Mouse (Mus musculus) ES-E14 (cell line): ENCODE measurements around the gene Dlst. TPM values are rescaled to one million over a fixed set of nuclear protein-coding genes. Genes with fewer than 3 reads are reported as not detected.
A peak's percentile ranks its signal among the peaks of the same experiment; 100 is the strongest.

Experiments used
- DNase-seq: peaks from one replicate; pipeline ENCODE4 v3.0.0-alpha.2; 2013; ENCODE audit warnings: low read depth, low spot score
- H3K27ac ChIP-seq: 2 replicates; pipeline ENCODE4 v1.5.1; 2012; ENCODE audit warnings: low read depth, mild to moderate bottlenecking, low read length, moderate library complexity, mixed read lengths; ENCODE audit not compliant: poor library complexity, insufficient read depth, severe bottlenecking
- H3K36me3 ChIP-seq: 2 replicates; pipeline ENCODE4 v1.6.1; 2012; ENCODE audit warnings: mild to moderate bottlenecking, low read length, moderate library complexity, mixed read lengths; ENCODE audit not compliant: control insufficient read depth, poor library complexity, insufficient read depth, severe bottlenecking
- H3K4me1 ChIP-seq, 2 experiments: fragments of 150-350 bp in 1 of 2; sonication (generic) in 1 of 2; 2 replicates each; pipeline ENCODE4 v1.6.1; 2012; ENCODE audit warnings: low read length in 2 of 2, mild to moderate bottlenecking in 1 of 2, mixed read lengths in 1 of 2; ENCODE audit not compliant: control insufficient read depth in 2 of 2, insufficient read depth in 2 of 2, poor library complexity in 1 of 2
- H3K4me3 ChIP-seq, 2 experiments: fragments of 150-350 bp in 1 of 2; sonication (generic) in 1 of 2; 2 replicates each; pipeline ENCODE4 v1.5.1; 2012; ENCODE audit warnings: low read length in 2 of 2, low read depth in 1 of 2, mild to moderate bottlenecking in 1 of 2, mixed read lengths in 1 of 2; ENCODE audit not compliant: insufficient read depth in 1 of 2, poor library complexity in 1 of 2, severe bottlenecking in 1 of 2
- H3K9ac ChIP-seq: 2 replicates; pipeline ENCODE4 v1.6.1; 2012; ENCODE audit warnings: low read depth, mild to moderate bottlenecking, low read length, mixed read lengths; ENCODE audit not compliant: poor library complexity, insufficient read depth, severe bottlenecking
- H3K9me3 ChIP-seq: fragments of 150-350 bp; sonication (generic); 2 replicates; pipeline ENCODE4 v1.6.1; 2012; ENCODE audit warnings: low read depth, mild to moderate bottlenecking, low read length; ENCODE audit not compliant: control insufficient read depth, insufficient read depth
- CHD2 ChIP-seq: IDR thresholded peaks from 2 replicates; pipeline ENCODE4 v1.6.1; 2014; ENCODE audit warnings: mild to moderate bottlenecking, low read depth, low read length, inconsistent platforms
- HCFC1 ChIP-seq: IDR thresholded peaks from 2 replicates; pipeline ENCODE4 v1.6.1; 2012; ENCODE audit warnings: low read length, inconsistent platforms, borderline replicate concordance; ENCODE audit not compliant: insufficient read depth
- MAFK ChIP-seq: IDR thresholded peaks from 2 replicates; pipeline ENCODE4 v1.6.1; 2014; ENCODE audit warnings: mild to moderate bottlenecking, low read depth, low read length, inconsistent platforms; ENCODE audit not compliant: insufficient read depth
- ZC3H11A ChIP-seq: IDR thresholded peaks from 2 replicates; pipeline ENCODE4 v1.6.1; 2012; ENCODE audit warnings: low read depth, mild to moderate bottlenecking, inconsistent platforms, low read length, borderline replicate concordance
- ZNF384 ChIP-seq: IDR thresholded peaks from 2 replicates; pipeline ENCODE4 v1.6.1; 2012; ENCODE audit warnings: low read depth, low read length, inconsistent platforms
- in situ Hi-C, 2 experiments: fragments of 600-800 bp; cut with MboI; formaldehyde crosslinking; loops; one replicate each; pipeline ENCODE4 v1.15.1; 2025; ENCODE audit warnings: low sequenced_read_pairs in 2 of 2, inconsistent platforms in 1 of 2; ENCODE audit not compliant: unreplicated experiment in 2 of 2
- total RNA-seq: library from RNA; depleted of rRNA; stranded (reverse); fragments of 300-350 nt; gene quantifications from 2 replicates; pipeline ENCODE4 v1.2.3, GENCODE M21; 2012

Gene Dlst
- total RNA-seq, 1 experiment: 98.8 TPM

DNA sequence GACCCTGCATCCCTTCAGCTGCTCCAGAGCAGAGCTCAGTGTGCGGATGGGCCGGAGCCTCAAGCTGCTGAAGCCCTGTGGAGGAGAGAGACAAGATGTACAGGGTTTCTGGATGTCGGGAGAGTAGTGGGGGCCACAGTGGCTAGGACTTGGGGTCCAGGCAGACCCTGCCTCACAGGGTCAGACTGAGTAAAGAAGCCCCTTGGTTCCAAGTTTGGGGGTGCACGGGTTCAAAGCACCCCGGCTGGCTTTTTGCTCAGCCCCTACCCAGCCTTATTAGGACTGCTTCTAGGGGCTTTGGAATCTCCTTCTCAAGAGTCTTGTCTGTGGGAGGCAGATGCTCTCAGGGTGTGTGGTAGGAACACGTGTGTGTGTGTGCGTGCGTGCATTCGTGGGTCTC lies 36.2 kb downstream of the Dlst start:
- in situ Hi-C loops: no loop called here
- no peak overlapping the region for H3K9ac ChIP-seq
- no peaks in the 10 kb centered on the region for H3K36me3 ChIP-seq
- H3K9me3 ChIP-seq: no peaks in the 10 kb centered on the region
- no peak overlapping the region for H3K27ac ChIP-seq
- peaks cover 0 to 8% of the 10 kb centered on the region in 2 experiments; a peak in 1 of 4 replicates for H3K4me1 ChIP-seq
- DNase-seq: no peak
- TF ChIP-seq HCFC1: no peak
- TF ChIP-seq ZNF384: no peak
- no peak for TF ChIP-seq ZC3H11A
- TF ChIP-seq CHD2: no peak
- no peak for TF ChIP-seq MAFK
- no peak overlapping the region for H3K4me3 ChIP-seq

DNA sequence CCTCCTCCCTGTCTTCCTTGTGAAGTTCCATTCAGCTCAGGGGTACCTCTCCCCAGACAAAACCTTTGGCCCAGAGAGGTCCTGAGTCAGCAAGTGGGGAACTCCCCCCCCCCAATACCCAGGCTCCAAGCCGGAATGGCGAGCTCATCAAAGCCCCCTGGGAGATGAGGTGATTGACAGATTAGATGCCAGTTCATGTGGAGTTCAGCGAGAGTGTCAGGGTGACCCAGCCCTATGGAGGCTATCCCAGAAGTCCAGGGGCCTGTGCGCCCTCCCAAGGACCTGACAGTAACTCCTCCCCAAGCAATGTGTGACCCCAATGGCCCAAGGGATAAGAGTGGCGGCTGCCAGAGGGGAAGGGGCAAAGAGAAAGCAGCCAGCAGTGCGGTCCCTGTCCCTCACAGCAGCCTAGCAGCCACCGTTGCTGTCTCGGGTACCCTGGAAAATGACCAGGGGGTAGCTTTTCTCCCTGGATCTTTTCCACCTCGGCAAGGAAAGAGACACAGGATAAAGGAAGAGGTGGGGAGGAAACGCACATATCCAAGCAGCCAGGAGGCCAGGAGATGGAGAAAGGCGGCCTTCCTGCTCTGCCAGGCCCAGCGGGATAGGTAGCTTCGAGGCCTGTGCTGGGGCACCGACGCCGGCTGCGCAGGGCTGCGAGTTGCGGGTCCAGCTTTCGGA lies 39.8 kb downstream of the Dlst start:
- in situ Hi-C loops: no loop called here
- H3K27ac ChIP-seq: no peak overlapping the region
- H3K9ac ChIP-seq: peak overlapping the region; percentile 6
- H3K4me1 ChIP-seq: peaks cover 0 to 6% of the 10 kb centered on the region in 2 experiments; a peak in 1 of 4 replicates
- no peak for DNase-seq
- H3K36me3 ChIP-seq: no peaks in the 10 kb centered on the region
- H3K9me3 ChIP-seq: no peaks in the 10 kb centered on the region
- H3K4me3 ChIP-seq: peak overlapping the region; percentile 64
- TF ChIP-seq ZNF384 (no peak), HCFC1 (no peak), MAFK (0 out of 2 replicates have a peak, but pooled peaks have one; percentile 11)

DNA sequence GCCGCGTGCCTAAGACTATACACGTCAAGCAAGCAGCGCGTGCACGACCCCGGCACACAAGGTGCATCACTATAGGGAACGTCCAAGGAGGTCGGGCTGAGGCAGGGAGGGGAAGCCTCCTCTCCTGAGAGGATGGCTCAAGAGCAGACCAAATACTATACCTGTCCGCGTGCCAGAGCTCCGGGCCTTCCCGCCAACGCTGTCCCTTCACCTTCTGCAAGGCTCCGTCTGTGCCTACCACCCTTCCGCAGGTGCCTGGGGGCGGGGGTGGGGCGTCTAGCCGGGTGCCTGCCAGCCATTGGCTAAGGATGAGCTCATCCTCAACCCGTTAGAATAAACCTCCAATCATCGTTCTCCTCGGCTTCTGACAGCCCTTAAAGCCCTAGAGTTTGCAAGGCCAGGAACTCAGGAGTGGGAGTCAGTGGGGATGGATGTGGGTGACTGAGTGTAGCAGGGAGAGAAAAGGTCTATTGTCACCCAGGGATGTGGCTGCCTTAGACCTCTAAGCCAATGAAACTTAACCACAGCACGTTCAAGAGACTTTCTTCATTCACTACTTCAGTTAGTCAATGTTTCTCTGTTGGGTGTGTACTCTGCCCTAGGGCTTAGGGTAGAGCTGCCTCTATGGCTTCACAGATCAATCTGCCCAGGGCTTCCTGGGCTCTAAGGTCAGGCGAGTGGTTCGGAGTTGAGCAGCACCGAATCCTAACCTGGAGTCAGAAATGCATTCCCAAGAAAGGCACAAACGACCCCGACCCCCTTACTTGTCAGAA lies 40.6 kb downstream of the Dlst start, which contains the start of gene Rps6kl1:
Gene Rps6kl1, minus strand, starts transcription at position 263 of the 773 bp plus-strand sequence.
- 0 out of 4 replicates have a peak, but pooled peaks cover 0 to 3% of the 10 kb centered on the region in 2 experiments for H3K4me1 ChIP-seq
- in situ Hi-C loops: no loop called here
- no peaks in the 10 kb centered on the region for H3K9me3 ChIP-seq
- H3K4me3 ChIP-seq: peak within 1 kb of the TSS; percentile 64
- TF ChIP-seq CHD2 (no peak), MAFK (no peak), ZNF384 (no peak), ZC3H11A (no peak), HCFC1 (no peak)
- no peaks in the 10 kb centered on the region for H3K36me3 ChIP-seq
- no peak within 1 kb of the TSS for H3K27ac ChIP-seq
- DNase-seq: peak; percentile 80
- H3K9ac ChIP-seq: peak within 1 kb of the TSS; percentile 6

DNA sequence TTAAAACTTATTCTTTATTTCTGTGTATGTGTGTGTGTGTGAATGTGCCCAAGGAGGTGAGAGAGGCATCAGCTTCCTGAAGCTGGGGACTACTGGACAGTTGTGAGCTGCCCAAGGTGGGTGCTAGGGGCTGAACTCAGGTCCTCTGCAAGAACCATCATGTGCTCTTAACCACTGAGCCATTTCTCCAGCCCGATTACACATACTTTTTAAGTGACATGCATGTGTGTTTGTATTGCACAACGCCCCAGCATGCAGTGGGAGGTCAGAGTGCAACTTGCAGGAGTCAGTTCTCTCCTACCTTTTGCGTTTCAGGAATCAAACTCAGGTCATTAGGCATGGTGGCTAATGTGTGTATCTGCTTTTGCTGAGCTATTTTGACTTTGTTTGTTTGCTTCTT lies 42.4 kb downstream of the Dlst start:
- in situ Hi-C loops: no loop called here
- Histone ChIP-seq H3K27ac (no peak overlapping the region), H3K36me3 (no peaks in the 10 kb centered on the region), H3K9ac (no peak overlapping the region), H3K4me3 (no peak overlapping the region), H3K4me1 (0 out of 4 replicates have a peak, but pooled peaks cover 0 to 2% of the 10 kb centered on the region in 2 experiments), H3K9me3 (no peaks in the 10 kb centered on the region)
- TF ChIP-seq ZNF384 (no peak), MAFK (no peak), ZC3H11A (no peak), CHD2 (no peak), HCFC1 (no peak)
- no peak for DNase-seq
